Mouse (Mus musculus): ENCODE measurements around the gene Wdr13.

- TF ChIP-seq CTCF (IDR thresholded peaks at IDR 0.05; ENCODE audit: low read depth) (no peak), EP300 (optimal IDR thresholded peaks at IDR 0.05) (no peak)
Observed at GRCm38 (mm10) chrX:8105019-8105418, 27.7 kb downstream of the Wdr13 start.
